Mouse (Mus musculus) midbrain, embryonic 15.5 days (tissue): ENCODE measurements at regions not wholly inside any gene's neighbourhood (a gene's known extent, or its start where the extent isn't known, plus 50 kb on each side); places are given as distances from the start of the nearest gene placed in this dataset.

Experiments used
- ATAC-seq: fragments of 200-750 bp; cut with Nextera tagmentation; replicated peaks from 2 replicates; pipeline ENCODE4 v1.8.0; 2017; ENCODE audit warnings: moderate TSS enrichment
- H3K27ac ChIP-seq: fragments of 300-500 bp; sonication (generic); 2 replicates; pipeline ENCODE4 v1.5.1; 2015; ENCODE audit warnings: mild to moderate bottlenecking, inconsistent platforms
- H3K27me3 ChIP-seq: fragments of 300-500 bp; sonication (generic); replicated peaks from 2 replicates; pipeline ENCODE4 v1.6.1; 2015; ENCODE audit warnings: inconsistent platforms
- H3K36me3 ChIP-seq: fragments of 300-500 bp; sonication (generic); replicated peaks from 2 replicates; pipeline ENCODE4 v1.6.1; 2015; ENCODE audit warnings: inconsistent platforms
- H3K4me1 ChIP-seq: fragments of 300-500 bp; sonication (generic); 2 replicates; pipeline ENCODE4 v1.6.1; 2015; ENCODE audit warnings: inconsistent platforms
- H3K4me2 ChIP-seq: fragments of 300-500 bp; sonication (generic); 2 replicates; pipeline ENCODE4 v1.6.1; 2015; ENCODE audit warnings: inconsistent platforms, mild to moderate bottlenecking, moderate library complexity
- H3K4me3 ChIP-seq: fragments of 300-500 bp; sonication (generic); 2 replicates; pipeline ENCODE4 v1.5.1; 2015; ENCODE audit warnings: mild to moderate bottlenecking, inconsistent platforms
- H3K9ac ChIP-seq: fragments of 300-500 bp; sonication (generic); 2 replicates; pipeline ENCODE4 v1.6.1; 2015; ENCODE audit warnings: mild to moderate bottlenecking, inconsistent platforms
- H3K9me3 ChIP-seq: fragments of 300-500 bp; sonication (generic); 2 replicates; pipeline ENCODE4 v1.6.1; 2016; ENCODE audit warnings: inconsistent platforms
- WGBS: fragments of 180-500 bp; shearing (Covaris S2); methylation state at CpG from one replicate; pipeline ENCODE4 v1.1.7; 2015; ENCODE audit warnings: mixed read lengths; 5-methylcytosine and 5-hydroxymethylcytosine counted together

DNA sequence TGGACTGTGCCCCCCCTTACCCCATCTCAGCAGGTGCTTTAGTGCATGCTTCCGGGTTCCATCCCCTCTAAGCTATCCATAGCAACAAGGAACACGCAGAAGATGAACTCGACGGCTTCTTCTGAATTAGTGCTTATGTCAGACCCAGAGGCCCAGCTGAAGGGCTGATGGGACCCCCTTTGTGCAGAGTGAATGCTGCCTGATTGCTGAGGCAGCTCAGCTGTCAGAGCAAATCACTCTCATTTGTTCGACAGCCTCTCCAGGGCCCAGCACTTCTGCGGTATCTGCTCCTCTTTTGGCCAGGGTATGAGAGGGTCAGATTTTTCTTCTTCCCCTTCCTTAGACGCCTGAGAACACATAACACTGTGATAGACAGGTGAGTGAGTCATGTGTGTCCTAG lies 89.2 kb upstream of the Chd2 start:
- 9% methylated on average over 7 of the region's 7 CpGs for WGBS
- H3K4me3 ChIP-seq, result no peak overlapping the region
- ATAC-seq, result peak; percentile 48; the same call in 1 of the 2 replicates
- no peaks in the 10 kb centered on the region for H3K27me3 ChIP-seq
- H3K36me3 ChIP-seq, result no peaks in the 10 kb centered on the region
- H3K9me3 ChIP-seq, result no peaks in the 10 kb centered on the region
- H3K27ac ChIP-seq, result no peak overlapping the region
- peaks cover 4% of the 10 kb centered on the region for H3K4me1 ChIP-seq
- H3K4me2 ChIP-seq, result no peak overlapping the region
- no peak overlapping the region for H3K9ac ChIP-seq

DNA sequence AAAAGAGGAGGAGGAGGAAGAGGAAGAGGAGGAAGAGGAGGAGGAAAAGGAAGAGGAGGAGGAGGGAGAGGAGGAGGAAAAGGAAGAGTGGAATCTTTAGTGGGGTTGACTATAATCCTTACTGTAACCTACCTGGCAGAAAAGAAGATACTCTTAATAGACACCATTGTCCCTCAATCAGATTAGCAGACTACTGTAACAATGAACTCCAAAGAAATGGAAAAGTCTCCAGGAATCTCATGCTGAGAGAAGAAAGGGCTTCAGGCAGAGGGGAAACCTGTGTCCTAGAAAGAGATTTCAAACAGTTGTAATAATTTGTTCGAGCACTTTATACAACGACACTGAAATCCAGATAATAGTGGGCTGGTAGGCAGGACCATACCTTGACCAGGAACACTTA lies 87.6 kb upstream of the Chd2 start:
- H3K4me2 ChIP-seq, result no peak overlapping the region
- ATAC-seq, result no peak
- 86% methylated on average over 2 of the region's 2 CpGs for WGBS

DNA sequence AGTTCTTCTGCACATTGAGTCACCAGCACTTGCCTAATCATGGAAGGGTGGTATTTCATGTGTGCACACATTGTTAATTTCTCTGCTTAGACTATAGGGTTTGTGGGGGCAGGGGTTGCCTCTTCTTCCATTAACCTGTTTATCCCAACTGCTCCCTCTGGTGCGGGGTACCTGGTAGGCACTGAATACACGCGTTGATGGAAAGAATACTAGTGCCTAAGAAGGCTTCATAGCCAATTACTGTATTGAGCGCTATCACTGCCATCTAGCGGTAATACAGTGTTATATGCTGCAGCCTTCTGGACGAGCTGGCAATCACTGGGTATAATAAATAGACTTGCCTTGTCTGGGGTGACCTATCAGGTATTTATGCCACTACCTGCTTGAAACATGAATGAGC lies 86.4 kb upstream of the Chd2 start:
- Histone ChIP-seq H3K9me3 (no peaks in the 10 kb centered on the region), H3K9ac (no peak overlapping the region), H3K36me3 (no peaks in the 10 kb centered on the region), H3K4me2 (no peak overlapping the region), H3K27me3 (no peaks in the 10 kb centered on the region), H3K27ac (no peak overlapping the region), H3K4me1 (peaks cover 4% of the 10 kb centered on the region), H3K4me3 (no peak overlapping the region)
- peak; percentile 87 for ATAC-seq
- under 1% methylated on average over 6 of the region's 6 CpGs for WGBS

More for the DNA sequence above, 87.6 kb upstream of the Chd2 start:
- Histone ChIP-seq H3K4me1 (peaks cover 4% of the 10 kb centered on the region), H3K9me3 (no peaks in the 10 kb centered on the region), H3K36me3 (no peaks in the 10 kb centered on the region), H3K27ac (no peak overlapping the region), H3K9ac (no peak overlapping the region), H3K4me3 (no peak overlapping the region), H3K27me3 (no peaks in the 10 kb centered on the region)

DNA sequence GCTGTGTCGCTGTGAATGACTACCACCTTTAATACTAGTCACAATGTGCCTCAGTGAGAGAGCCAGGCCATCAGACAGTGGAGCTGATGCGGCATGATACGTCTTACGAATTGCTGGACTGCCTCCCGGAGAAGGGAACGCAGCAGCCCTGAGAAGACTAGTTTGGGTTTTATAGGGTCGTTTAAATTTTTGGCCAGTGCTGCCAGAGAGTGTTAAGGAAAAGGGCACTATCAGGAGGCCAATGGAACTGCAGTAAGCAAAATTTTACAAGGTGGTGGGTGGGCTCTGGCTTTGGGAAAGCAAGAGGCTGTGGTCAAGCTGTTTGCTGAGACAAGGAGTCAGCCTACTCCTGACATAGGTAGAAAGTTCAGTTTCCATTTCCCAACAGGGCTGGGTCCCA lies 84.7 kb upstream of the Chd2 start:
- H3K4me3 ChIP-seq, result no peak overlapping the region
- H3K9ac ChIP-seq, result no peak overlapping the region
- H3K4me1 ChIP-seq, result peaks cover 4% of the 10 kb centered on the region
- no peak overlapping the region for H3K4me2 ChIP-seq
- no peak for ATAC-seq
- no peaks in the 10 kb centered on the region for H3K27me3 ChIP-seq
- no peaks in the 10 kb centered on the region for H3K36me3 ChIP-seq
- no peak overlapping the region for H3K27ac ChIP-seq
- H3K9me3 ChIP-seq, result no peaks in the 10 kb centered on the region
- WGBS, result 74% methylated on average over 7 of the region's 7 CpGs

DNA sequence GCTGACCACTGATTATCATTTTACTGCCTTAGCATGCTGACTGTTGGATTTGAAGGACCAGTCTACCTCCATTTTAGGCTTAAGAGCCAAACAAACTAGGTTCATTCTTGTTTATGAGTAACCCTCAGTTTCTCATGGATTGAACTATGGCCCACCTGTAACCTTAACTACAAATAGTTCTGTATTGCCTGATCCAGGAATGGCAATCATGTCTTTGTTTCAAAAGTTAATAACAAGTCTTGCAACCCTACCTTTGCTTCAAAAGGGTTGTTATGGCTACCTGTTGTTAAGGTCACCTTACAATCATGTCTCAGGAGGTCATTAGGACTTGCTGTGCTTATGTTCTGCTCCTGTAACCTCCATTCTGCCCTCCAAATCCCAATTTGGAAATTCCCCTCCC lies 84.0 kb upstream of the Chd2 start:
- H3K4me3 ChIP-seq, result no peak overlapping the region
- H3K27me3 ChIP-seq, result no peaks in the 10 kb centered on the region
- no peaks in the 10 kb centered on the region for H3K36me3 ChIP-seq
- peaks cover 1% of the 10 kb centered on the region for H3K4me1 ChIP-seq
- no peak for ATAC-seq
- H3K9me3 ChIP-seq, result no peaks in the 10 kb centered on the region
- no peak overlapping the region for H3K9ac ChIP-seq
- H3K27ac ChIP-seq, result no peak overlapping the region
- H3K4me2 ChIP-seq, result no peak overlapping the region

DNA sequence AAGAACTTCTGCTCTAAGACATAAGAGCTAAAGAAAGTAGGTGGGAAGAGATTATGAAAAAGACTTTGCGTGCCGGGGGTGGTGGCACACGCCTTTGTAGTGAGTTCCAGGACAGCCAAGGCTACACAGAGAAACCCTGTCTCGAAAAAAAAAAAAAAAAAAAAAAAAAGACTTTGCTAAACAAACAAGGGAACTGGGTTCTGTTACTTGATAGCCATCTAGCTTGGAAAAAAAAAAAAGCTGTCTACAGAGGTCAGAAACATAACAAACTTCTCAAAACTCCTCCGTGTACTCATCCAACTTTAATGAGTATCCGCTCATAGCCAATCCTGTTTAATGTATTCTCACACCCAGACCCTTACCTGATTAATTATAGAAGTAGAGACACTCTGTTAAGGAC lies 83.4 kb upstream of the Chd2 start:
- no peaks in the 10 kb centered on the region for H3K36me3 ChIP-seq
- H3K9me3 ChIP-seq, result no peaks in the 10 kb centered on the region
- no peak for ATAC-seq
- H3K27me3 ChIP-seq, result no peaks in the 10 kb centered on the region
- no peak overlapping the region for H3K9ac ChIP-seq
- H3K4me2 ChIP-seq, result no peak overlapping the region
- H3K4me3 ChIP-seq, result no peak overlapping the region
- no peak overlapping the region for H3K27ac ChIP-seq
- 85% methylated on average over 6 of the region's 6 CpGs for WGBS
- H3K4me1 ChIP-seq, result no peaks in the 10 kb centered on the region; the same call in 1 of the 2 replicates

DNA sequence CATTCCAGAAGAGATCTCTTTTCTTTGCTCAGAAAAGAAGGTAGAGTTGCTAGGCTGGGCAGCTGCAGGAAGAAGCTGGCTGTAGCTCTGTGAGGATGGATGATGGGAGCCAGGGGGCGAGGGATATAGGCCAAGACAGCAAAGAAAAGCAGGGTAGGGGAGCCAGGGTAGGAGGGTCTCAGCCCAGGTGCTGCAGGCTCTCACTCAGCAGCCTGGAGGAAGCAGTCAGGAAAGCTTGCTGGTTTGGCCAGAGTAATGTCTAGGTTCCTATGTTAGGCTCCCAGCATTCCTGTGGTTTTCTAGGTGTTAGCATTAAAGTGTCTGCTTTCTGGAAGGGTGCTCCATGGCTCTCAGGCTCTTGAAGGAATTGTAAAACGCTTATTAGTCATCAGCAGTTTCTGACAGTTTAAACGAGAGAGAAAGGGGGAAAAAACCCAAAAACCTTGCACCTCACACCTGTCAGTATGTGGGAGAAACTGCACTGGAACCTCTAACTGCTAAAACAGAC lies 82.5 kb upstream of the Chd2 start:
- H3K27me3 ChIP-seq, result no peaks in the 10 kb centered on the region
- WGBS, result 85% methylated on average over 3 of the region's 3 CpGs
- H3K4me2 ChIP-seq, result no peak overlapping the region
- H3K27ac ChIP-seq, result no peak overlapping the region
- H3K36me3 ChIP-seq, result no peaks in the 10 kb centered on the region
- H3K4me1 ChIP-seq, result no peaks in the 10 kb centered on the region; the same call in 1 of the 2 replicates
- no peak for ATAC-seq
- H3K4me3 ChIP-seq, result no peak overlapping the region
- H3K9me3 ChIP-seq, result no peaks in the 10 kb centered on the region
- H3K9ac ChIP-seq, result no peak overlapping the region

DNA sequence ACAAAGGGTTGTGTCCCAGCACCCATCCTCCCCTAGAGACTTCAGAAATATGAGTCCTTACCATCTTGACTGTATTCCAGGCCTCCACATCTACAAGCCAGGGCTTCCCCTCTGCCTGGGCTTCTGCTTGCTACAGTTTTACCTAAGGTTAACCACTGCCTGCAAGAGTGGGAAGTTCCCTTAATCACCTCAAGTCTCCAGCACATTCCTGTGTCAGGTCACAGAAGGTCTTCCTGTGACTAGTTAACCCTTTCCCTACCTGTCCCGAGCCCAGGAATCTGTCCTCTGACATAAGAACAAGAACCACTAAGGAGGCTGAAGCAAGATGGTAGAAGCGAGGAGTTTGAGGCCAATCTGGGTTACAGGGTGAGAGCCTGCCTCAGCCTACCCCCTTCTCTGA lies 80.8 kb upstream of the Chd2 start:
- Histone ChIP-seq H3K4me1 (peaks cover 1% of the 10 kb centered on the region; the same call in 1 of the 2 replicates), H3K27ac (no peak overlapping the region), H3K27me3 (no peaks in the 10 kb centered on the region), H3K4me3 (no peak overlapping the region), H3K36me3 (no peaks in the 10 kb centered on the region), H3K9me3 (no peaks in the 10 kb centered on the region), H3K4me2 (no peak overlapping the region), H3K9ac (no peak overlapping the region)
- ATAC-seq, result no peak
- 97% methylated on average over 2 of the region's 2 CpGs for WGBS

DNA sequence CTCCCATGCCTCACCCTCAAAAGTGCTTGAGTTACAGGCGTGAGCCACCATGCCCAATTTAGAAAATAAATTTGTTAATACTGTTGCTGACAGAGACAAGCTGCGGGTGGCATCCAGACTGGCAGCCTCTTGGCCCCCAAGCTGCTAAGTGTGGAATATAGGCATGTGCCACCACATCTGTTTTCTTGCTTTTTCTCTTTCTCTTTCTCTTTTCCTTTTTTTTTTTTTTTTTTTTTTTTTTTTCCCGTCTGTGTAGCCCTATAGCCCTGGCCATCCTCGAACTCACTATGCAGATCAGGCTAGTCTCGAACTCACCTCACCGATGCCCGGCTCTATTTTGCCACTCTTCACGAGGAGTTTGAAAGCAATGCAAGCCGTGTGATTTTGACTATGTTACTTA lies 78.7 kb upstream of the Chd2 start:
- no peak overlapping the region for H3K27ac ChIP-seq
- ATAC-seq, result no peak
- H3K36me3 ChIP-seq, result no peaks in the 10 kb centered on the region
- no peaks in the 10 kb centered on the region for H3K27me3 ChIP-seq
- H3K4me2 ChIP-seq, result no peak overlapping the region
- WGBS, result 91% methylated on average over 9 of the region's 9 CpGs
- no peak overlapping the region for H3K4me3 ChIP-seq
- no peaks in the 10 kb centered on the region for H3K9me3 ChIP-seq
- H3K9ac ChIP-seq, result no peak overlapping the region
- peaks cover 21% of the 10 kb centered on the region for H3K4me1 ChIP-seq

DNA sequence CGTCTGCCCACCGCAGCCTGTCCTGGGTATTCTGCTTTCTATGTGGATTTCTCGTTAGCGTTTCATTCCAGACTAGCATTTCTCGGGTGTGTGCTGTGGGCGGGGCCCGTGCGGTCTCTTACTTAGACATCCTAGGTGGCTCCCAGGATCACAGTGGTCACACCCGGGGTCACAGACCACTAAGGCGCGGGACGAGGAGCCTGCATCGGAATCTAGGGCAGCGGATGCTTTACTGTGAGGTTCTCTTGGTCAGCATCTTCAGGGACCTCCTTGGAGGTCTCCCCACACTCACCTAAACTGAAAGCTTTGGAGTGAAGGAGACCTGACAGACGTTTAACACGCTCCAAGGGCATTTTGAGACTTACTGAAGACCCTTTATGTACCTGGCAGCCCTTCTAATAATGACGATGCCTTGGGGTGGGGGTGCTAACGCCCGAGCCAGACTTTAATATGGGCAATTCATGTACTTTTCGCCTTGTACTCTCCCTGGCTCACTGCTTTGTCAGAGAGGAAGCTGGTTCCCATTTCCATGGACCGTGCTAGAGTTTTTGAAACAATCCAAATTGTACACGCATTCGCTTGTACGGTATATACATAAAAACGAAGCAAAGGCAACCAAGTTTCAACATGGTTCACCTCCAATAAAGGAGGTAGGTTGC lies 77.3 kb upstream of the Chd2 start:
- Histone ChIP-seq H3K9me3 (no peaks in the 10 kb centered on the region), H3K4me1 (peaks cover 31% of the 10 kb centered on the region), H3K9ac (peak overlapping the region; percentile 87), H3K4me3 (peak overlapping the region; percentile 49), H3K36me3 (no peaks in the 10 kb centered on the region), H3K4me2 (peak overlapping the region; percentile 84), H3K27ac (peak overlapping the region; percentile 99), H3K27me3 (no peaks in the 10 kb centered on the region)
- peak; percentile 72 for ATAC-seq
- 10% methylated on average over 25 of the region's 25 CpGs for WGBS

DNA sequence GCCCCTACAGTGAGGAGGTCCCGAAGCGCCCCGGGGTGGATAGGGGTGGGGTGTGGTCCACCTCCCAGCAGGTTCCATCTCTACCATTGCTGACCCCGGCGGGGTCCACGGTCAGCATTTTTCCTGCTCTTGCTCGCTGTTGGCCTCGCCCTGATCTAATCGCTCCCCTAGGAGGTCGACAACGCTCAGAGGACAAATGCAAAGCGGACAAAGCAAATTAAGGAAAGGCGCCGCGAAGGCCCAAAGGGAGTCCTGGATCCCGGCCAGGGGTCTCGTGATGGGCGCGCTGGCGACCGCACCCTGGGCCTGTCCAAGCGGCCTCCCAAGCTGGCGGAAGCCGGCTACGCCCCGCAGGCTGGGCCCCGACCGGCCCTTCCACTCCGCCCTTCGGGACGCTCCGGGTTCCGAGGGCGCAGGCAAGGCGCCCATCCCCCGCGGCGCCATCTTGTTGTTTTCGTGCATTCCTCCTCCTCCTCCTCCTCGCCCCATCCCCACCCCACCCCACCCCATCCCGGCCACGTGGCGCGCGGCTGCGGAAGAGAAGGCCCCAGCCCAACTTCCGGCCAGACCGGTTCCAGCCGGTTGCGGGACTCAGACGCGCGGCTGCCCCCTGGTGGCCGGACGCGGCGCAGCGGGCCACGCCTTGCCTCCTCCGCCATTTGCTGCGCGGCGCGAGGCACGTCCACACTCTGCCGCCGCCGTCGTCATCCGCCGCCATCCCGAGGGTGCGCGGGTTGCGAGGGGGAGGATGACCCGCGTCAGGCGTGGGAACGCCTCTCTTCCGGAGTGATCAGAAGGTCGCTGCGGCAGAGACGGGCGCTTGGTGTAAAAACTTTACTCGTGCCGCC lies 76.5 kb upstream of the Chd2 start:
- Histone ChIP-seq H3K4me1 (peaks cover 31% of the 10 kb centered on the region), H3K36me3 (no peaks in the 10 kb centered on the region), H3K27ac (peak overlapping the region; percentile 99), H3K4me2 (peak overlapping the region; percentile 84), H3K27me3 (no peaks in the 10 kb centered on the region), H3K4me3 (peak overlapping the region; percentile 49), H3K9ac (peak overlapping the region; percentile 87), H3K9me3 (no peaks in the 10 kb centered on the region)
- peak; percentile 96 for ATAC-seq
- WGBS, result under 1% methylated on average over 85 of the region's 86 CpGs

DNA sequence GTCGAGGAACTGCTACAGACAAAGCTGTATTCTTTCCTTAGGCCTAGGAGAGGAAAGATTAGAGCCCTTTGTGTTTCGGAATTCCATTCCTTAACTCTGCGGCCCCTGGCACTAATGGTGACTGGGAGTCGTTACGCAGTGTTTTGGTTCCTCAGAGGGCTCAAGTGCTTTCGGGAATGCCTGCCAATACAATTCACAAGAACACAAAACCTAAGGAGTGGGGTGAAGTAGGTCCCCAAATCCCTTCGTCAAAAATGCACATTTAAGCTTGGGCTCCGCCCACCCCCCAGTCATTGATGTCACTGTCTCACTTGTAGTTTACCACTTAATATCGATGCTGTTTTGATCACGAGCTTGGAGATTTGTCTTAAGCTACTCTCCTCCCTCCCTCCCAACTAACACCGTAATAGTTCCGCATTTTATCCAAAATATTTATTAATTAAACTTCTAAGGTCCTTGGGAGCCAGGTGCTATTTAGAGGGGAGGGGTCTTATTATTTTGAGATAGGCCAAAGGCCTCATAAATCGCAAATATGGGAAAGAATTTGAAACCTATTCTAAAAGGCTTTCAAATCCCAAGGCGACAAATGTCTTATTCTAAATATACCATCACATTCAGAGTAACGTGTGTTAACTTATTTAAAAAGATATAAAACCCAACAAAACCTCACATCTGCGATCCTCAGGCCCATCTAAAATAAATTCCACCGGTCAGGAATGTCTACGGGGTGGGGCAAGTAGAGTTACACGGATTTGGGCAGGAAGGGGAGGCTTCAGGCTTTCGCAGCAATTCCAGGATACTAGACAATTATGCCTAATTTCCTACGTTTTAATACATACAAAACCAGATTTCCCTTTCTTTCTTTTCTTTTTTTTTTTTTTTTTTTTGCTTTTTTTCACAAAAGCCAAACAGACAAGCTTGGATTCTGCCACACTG lies 75.6 kb upstream of the Chd2 start:
- peak overlapping the region; percentile 84 for H3K4me2 ChIP-seq
- H3K9me3 ChIP-seq, result no peaks in the 10 kb centered on the region
- no peaks in the 10 kb centered on the region for H3K36me3 ChIP-seq
- H3K27ac ChIP-seq, result peak overlapping the region; percentile 99
- 3% methylated on average over 21 of the region's 21 CpGs for WGBS
- H3K9ac ChIP-seq, result peak overlapping the region; percentile 68
- no peaks in the 10 kb centered on the region for H3K27me3 ChIP-seq
- H3K4me1 ChIP-seq, result peaks cover 31% of the 10 kb centered on the region
- no peak for ATAC-seq
- peak overlapping the region; percentile 49 for H3K4me3 ChIP-seq
